Mouse (Mus musculus): Measurements from ENCODE around the gene Npas3.

Gene Npas3

DNA sequence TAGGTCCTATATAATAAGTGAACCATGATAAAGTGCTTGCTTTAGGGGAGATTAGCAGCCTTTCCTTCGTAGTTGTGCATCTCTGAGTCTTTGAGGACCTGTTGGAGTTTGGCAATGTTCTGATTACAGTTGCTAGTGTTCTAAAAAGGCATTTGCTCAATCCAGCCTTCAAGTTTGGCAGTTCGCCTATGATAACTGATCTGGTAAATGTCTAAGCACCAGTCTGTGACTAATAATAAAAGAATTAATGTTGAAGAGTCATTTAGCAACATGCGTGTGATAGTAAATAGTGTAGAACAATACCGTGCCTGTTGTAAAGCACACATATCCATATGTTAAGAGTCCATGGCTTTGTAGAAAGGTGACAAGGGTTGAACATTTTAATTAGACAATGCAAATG is 173.2 kb downstream of the Npas3 start:
- no peak for DNase-seq

DNA sequence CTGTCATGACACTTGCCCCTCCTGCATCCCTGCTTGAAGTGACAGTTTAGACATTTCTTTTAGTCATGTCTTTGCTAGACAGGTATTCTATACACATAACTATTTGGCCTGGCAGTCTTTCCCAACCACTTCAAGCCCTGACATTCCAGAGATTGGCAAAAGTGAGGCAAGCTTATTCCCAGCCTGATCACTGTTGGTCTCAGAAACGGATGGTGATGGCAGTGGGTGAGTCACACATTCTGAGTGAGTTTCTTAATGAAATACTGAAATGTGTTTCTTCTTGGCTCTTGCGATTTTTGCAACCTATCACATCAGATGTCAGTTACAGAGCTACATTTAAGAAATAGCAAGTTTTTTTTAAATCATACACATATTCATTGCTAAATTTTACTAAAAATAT is 175.2 kb downstream of the Npas3 start:
- DNase-seq = no peak

DNA sequence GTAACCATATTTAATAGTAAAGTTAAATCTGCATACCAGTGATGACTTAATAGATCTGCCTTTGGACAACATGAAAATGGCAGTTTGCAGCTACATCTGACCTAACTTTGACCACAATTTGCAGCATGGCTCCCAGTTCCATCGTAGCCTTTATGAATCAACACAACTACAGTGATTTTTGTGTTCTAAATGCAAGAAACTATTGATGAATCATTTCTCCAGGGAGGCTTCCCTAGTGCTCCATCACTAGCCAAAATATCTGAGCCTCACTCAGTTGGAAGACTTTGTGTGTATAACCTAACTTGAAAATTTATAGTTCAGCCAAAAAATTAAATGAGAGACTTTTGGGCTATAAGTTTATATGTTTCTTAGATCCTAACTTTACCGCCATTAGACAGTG is 177.5 kb downstream of the Npas3 start:
- DNase-seq = no peak

DNA sequence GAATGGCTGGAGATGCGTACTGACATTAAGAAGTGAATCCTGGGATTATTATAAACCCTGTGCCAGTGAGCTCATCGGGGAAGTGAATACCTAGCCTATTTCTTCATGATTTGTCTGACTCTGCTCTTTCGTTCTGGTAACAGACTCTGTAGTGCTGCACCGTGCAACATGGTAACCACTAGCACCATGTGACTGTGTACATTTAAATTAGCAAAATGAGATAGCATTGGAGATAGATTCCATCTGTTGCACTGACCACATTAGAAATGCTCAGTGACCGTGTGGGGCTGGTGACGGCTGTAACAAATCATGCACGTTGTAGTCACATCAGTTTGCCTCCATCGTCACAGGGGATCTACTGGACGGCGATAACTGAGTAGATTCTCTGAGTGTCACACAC is 178.7 kb downstream of the Npas3 start:
- DNase-seq = peak; percentile 5

DNA sequence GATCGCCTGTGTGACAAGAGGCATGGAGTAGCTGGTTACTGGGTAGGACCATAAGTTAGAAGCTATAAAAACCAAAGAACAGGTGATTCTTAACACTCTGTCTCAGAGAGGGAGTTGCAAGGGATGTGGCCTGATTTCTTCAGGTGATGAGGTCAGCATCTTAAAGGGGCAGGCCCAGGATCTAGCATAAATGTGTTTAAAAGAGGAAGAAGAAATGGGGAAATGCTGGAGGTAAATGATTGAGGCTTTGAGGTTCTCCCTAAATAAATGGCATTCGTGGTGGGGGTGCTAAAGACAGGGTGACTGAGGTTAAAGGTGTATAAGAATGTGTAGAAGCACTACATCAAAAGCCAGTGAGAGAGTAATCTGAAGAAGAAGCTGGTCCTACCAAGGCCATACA is 193.6 kb downstream of the Npas3 start:
- no peak for DNase-seq

DNA sequence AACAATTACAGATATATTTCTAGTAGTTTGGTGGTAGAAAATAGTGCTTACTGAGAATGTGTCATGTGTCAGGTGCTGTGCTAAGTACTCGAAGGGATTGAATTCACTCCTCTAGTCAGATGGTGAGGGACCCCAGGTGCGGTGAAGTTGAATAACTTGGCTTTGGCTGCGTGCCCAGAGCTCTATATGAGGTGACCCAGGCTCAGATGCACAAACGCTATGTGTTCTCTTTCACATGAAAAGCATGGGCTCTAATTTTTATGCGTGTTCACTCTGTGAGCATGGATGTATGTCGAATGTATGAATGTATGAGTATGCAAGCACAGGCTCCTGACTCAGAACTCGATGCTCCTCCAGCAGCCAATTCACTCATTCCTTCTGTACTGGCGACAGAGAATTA is 199.0 kb downstream of the Npas3 start:
- no peak for DNase-seq

DNA sequence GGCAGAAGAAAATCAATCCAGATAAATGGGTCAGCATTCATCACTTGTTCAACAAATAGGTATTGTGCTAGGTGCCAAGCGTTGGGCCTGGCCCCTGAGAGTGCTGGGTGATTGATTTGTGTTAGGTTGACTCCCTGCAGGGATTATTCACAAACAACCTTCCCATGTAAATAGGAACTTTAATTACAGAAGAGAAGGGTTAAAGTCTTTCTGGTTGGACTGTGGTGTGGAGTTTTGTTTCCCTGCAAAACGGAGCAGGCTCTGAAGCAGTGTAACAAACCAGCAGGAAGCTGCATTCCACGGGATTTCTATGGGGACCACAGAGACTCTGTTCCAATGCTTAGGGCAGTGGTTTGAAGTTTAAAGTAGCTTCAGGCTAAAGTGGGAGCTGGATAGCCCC is 199.6 kb downstream of the Npas3 start:
- no peak for DNase-seq

DNA sequence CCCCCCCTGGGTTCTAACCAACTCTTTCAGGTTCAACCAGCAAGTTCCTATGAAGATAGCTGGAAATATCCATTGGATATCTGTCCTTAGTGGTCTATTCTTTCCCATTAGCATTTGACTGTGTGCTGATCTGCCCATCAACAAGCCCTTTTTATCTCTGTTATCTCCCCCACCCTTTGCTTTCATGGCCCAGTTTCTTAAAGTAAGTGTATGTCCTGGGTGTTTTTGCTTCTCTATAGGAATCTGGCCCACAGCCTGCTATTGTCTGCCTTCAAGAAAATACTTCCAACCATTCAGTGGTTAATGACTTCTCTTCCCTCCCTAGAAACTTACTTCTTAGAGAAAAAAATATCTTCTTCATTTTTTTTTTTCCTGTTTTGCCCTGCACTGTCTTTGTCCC is 219.1 kb downstream of the Npas3 start:
- no peak for DNase-seq

DNA sequence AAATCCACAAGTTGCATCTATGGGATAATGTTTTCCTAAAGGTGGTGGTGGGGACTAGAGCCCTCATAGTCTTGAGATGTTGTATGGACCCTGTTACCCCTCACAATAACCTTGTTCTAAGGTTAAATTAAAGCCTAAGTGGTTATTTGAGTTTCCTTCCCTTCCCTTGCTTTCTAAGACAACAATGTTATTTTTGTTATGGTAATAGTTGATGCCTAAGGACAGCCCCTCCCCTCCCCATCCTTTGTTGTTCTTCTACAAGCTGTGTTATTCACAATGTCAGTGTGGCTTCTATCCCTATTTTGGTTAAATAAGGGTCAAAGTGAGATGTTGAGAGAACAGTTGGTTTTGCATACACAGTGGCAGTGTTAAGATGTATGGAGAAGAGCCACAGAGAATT is 226.0 kb downstream of the Npas3 start:
- DNase-seq = no peak

DNA sequence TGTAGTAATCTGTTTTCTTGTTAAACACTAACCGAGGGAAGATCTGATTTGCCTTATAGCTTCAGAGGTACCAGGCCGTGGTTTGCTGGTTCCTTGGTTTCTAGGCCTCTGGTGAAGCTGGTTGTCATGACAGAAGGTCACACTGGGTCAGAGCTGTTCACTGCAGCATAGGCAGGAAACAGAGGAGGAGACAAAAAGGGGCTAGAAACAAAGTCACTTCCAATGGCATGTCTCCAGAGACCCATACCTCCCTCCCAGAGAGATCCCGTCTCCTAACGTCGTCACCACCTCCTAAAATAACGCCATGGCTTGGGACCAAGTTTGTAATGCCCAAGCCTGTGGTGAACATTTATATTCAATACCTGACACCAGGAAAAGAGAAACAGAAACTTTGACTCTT is 236.4 kb downstream of the Npas3 start:
- peak; percentile 53 for DNase-seq

DNA sequence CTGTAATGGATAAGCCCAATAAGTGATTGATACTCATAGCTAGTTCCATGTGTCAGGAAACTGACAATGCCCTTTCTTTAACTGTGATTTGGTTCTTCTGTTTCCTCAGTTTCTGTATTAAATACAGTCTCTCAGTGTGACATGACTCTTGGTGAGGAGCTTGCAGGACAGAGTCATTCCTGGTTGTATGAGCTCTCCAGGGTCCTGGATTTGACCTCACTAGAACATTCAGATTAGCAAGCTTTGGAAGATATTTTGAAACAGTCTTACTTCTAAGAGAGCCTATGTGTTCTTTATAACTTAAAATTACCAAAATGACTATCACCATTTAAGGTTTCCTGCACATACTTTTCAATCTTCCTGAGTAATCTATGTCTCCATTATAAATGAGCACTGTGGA is 247.9 kb downstream of the Npas3 start:
- no peak for DNase-seq

DNA sequence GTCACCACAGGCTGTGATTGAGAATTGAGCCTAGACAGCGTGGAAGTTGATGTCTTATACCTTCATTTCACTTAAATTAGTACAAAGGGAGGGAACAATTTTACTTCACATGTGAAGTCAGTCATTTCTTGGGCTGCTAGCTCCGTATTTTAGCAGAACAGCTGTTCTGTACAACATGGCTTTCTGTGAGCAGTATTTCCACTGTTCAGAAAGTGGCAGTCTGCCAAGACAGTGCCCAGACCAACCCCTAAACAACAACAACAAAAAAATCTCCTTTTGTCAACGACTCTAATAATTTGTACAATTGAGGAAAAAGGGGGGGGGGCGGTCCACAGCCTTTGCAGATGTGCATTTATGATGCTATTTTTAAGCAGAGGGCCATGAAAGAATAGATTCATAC is 266.4 kb downstream of the Npas3 start:
- no peak for DNase-seq

DNA sequence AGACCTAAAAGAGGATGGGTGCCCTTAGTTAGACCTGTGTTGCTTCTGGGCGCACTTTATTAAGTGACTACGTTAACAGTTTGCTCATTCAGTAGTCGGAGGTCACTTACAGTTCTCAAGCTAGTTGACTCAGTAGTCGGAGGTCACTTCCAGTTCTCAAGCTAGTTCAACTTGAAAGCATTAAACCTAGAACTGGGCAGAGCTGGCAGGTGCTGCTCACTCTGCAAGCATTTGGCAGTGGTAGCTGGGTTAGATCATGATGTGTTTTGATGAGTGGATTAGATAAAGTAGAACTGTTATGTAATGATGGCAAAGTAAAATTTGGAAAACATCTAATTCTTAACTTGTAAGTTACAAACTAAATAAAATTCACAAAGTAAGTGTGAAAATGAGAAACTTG is 271.1 kb downstream of the Npas3 start:
- DNase-seq = no peak

DNA sequence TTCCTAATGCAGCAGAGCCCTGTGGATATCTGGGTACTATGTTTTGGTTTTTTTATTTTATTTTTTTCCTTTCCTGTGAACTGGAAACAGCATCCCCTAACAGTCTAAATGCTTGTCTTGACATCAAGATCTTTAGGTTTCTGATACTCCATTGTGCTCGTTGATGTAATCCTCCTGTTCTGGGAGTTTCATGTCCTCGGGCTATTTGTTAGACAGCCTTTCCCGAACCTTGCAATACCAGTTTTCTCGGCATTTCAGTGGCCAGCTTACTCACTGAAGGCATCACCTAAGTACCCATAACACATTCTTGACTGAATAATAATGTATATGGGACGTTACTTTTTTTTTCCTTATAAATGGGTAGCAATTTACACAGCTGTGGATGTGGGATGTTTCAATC is 274.2 kb downstream of the Npas3 start:
- DNase-seq = no peak

DNA sequence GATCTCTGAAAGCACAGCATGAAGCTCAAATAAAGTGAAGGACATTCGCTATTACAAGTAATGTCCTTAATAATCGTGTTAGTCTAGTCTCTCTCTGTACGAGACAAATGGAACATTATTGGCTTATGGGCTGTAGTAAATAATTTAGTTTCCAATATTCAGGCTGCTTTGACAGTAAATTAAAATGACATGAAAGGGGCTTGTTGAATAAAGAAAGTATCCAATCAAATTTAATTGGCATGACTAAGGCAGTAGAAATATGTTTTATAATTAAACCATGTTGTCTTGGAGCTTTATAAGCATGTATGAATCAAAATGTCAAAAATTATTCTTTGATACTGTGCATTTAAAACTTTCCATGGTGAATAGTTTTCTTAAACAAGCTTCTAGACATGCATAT is 278.6 kb downstream of the Npas3 start:
- no peak for DNase-seq

DNA sequence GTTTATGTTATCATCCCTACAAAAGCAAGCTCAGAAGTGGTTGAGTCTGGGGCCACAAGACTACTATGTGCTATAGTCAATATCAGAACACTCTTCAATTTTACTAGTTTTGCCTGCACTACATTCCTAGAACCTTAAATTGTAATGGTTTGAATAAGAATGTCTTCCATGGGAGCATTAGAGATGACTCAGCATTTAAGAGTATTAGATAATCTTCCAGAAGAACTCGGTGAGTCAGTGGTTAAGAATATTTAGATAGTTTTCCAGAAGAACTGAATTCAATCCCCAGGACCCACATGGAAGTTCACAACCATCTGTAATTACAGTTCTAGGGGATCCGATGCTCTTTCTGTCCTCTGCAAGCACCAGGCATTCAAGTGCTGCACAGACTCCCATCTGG is 280.9 kb downstream of the Npas3 start:
- no peak for DNase-seq

DNA sequence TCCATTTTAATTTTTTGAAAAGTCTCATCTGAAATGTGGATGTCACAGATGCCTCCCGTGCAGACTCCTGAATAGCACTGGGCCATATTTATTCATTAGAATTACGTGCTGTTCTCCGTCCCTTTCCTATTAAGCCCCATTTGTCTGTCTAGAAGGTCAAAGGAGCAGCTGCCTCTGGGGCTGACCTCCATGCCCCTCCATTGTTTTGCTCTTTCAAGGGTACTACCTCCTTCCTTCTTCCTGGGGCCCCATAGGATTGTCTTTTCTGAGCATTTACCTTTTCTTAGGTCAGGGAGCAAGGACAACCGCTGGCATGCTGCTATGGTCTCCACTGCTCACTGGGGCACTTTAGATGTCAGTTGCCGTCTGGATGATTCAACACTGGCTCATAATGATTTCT is 288.3 kb downstream of the Npas3 start:
- DNase-seq = no peak

DNA sequence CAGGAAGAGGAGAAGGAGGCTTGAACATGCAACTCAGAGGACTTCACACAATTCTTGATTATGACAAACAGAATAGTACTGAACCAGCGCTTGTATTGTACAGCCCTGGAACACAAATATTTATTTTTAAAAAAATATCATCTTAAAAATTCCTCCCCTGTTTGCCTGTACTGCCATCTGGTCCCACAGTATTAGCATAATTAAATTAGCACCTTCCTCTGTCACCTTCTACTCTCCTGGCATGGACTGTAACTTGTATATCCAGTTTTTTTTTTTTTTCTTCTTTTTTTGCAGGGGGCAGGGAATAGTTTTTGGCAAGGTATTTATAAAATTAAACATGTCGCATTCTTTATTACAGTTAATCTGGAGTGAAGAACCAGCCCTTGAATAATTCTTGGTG is 307.9 kb downstream of the Npas3 start:
- no peak for DNase-seq

DNA sequence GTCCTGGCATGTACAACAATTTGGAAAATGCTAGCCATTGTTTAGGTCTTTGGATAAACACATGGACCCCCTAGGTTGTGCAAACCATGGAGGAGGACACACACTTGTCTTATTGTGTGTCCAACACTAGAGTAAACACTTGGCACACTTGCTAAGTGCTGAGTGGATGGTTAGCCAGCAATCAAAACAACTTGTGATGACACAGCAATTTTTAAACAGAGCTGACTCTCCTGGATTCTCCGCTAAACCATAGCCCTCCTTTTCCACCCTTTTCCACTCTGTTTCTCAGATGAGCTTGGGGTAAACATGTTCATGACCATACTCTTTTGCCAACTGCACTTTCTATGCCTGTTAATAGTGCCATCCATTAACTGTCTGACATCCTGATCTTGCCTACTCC is 309.8 kb downstream of the Npas3 start:
- no peak for DNase-seq

DNA sequence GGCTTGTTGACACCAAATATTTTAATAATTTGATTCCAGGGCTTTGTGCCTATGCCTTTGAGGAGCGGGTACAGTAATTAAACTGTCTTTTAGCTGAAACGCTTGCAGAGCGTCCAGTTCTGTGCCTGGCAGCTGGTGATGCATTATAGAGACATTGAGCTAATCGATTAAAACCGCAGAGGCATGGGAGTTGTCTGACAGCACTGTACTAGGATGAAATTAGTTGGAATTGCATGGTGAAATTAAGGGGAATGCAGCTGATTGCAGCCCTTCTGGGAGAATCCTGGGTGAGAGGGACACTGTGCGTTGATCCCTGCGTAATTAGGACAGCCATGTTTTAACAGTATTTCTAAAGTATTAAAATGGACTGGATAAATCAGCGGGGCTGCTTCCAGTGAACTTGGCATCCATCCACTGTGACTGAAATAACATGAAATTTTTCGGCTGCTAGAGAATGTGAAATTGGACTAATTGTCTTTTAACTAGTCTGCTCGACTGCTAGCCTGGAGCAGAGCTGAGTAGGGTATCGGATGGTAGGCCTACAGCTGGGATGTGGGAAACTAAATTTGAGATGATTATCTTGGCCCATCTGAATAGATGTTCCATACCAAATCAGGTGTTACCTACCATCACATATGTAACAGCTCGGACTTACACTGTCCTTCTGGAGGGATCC is 318.4 kb downstream of the Npas3 start:
- DNase-seq = no peak

DNA sequence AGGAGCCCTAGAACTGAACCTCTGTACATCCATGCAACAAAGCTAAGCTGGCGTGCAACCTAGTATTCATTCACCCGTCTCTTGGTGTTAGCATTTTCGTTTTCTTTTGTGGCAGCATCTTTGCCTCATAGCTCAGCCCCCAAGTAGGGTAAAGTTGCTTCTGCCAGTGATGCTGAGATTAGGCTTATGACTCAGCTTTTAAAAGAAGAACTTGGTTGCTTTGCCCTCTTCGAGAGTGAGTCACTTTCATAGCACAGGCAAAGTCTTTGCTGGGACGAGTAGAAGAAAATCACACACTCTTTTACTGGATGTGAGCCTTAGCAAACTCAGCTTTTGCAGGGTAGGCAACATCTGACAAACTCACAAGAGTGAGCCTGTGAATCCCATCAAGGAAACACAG is 332.7 kb downstream of the Npas3 start:
- DNase-seq = no peak

DNA sequence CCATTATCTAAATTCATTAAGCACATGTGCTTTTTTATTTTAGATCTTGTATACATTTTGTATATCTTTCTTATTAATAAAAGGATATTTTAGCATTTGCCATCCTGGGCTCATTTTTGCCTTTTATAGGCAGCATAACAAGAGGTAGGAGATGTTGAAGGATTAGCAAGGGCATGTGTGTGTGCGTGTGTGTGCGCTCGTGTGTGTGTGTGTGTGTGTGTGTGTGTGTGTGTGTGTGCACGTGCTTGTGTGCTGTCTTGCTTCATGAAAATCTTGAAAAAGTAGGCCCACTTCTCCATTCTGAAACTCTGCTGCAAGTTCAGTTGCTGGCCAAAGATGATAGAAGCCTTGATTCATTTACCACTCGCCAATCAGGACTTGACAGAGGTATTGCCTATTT is 338.8 kb downstream of the Npas3 start:
- DNase-seq = no peak

DNA sequence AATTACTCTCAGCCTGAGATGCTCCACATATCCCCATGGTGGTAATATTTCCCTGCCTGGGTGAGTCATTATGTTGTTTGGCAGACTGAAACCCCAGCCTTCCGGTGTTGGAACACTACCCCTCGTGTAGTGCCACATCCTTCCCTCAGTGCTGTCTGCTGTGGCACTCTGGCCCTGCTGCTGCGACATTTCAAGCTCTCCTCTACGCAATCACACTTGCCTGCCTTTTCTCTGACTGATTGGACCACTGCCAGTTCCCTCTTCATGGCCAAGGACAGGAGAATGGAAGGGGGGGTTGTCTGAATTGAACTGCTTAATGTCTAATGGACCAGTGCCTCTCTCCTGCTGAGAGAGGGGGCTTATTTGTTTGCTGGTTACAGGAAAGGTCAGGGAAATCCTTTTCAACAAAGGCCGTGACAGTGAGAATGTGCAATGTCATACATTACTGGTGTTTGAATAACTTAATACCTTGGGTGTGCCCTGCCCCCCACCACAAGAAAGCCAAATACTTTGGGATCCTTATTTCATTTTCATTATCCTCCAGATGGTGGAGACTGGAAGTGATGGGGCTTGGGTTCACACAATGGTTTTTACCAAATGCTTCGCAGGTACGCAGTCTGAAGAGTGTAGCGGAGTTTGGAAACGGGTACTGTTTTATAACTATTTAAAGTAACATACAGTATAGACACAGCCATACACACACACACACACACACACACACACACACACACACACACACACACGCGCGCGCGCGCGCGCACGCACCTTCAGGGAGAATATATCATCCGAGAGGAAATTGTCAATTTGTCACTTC is 339.4 kb downstream of the Npas3 start:
- no peak for DNase-seq

DNA sequence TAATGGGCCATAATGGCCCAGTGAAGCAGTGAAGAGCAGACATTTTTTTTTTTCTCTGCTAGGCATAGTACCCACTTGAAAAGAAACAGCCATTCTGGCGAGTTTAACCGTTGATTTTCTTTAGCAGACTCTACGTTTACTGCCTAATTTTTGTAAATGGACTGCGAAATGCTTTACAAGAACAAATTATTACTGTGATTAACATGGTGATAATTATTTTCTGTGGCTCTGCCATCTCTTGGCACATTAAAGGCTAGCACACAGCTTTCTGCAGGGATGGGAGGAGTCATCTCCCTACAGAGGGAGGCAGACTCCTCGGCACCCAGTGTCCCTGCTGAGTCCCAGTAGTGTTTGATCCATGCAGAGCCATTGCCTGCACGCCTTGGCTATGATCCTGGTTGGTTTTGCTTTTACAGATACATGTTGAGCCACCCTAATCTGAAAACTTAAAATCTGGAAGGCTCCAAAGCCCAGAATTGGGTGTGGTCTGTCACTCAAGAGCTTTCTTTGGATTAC is 341.0 kb downstream of the Npas3 start:
- no peak for DNase-seq

DNA sequence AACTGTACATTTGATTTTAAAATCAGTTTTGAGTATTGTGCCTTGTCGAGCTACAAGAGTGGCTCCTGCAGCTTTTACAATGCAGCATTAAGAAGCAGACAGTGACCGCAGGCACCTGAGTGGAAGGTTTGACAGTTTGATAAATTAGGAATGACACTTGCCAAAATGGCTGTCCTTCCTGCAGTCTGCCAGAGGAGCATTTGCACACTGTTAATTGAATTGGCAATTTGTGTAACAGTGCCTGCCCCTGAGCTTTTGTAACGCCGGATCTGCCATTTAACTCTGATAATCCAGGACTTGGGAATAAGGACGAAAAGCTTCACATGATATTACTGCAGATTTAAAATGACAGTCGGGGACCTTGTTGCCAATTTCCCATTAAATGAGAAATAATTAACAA is 357.2 kb downstream of the Npas3 start:
- DNase-seq = no peak

Data from heart, adult 11 months (tissue).